Mouse (Mus musculus): ENCODE measurements around the gene Slc29a3.

The Slc29a3 gene

DNA sequence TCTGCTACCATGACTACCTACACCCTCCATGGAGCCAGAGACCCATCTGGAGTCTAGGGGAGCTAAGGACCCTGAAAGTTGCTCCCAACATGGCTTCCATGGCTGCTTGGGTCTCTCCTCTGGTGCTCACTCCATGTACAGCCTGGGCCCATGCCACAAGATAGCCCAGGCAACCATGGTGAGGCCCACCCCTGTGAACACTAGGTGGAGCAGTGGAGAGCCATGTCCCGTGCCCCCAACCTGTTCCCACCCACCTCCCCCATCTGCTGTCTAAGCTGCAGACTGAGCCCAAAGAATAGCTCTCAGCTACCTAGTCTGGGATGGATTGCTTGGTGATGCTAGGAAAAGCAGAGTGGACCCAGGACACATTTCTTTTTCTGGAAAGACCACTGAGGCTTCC, 29.2 kb downstream of the Slc29a3 start:
- DNase-seq = peak in 1 of 2 experiments; percentile 44

DNA sequence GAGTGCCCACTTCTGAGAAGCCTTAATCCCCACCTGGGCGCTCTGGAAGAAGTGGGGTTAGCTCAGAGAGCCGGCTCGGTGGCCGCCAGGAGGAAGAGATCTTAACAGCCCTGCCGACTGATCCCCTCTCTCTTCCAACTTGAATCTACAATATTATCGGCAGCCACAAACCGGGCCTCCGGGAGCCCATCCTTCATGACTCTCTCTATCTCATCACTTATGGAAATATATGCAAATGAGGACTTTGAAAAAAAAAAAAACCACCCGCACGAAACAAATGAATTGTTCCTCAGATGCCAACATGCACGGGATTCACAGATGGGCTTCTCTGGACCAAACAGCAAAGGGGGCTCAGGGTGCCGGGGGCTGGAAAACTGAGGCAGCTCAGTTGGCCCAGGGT, 31.0 kb downstream of the Slc29a3 start:
- DNase-seq = no peak

DNA sequence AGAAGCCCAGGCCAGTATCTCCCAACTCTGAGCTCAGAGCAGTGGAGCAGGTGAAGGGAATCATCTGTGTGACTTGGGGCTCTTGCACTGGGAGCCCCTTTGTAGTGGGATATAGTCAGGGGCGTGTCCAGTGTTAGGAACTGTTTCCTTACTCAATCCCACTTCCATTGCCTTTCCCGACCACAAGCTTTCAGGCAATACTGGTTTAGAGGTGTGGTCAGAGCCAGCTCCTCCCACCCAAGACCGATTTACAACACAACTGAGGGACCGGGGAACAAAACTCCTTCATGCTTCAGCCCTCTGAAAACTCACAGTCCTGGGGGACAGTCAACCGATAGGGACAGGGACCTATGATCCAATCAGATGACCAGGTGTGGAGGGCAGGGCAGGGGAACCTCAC, 32.1 kb downstream of the Slc29a3 start:
- no peak for DNase-seq

DNA sequence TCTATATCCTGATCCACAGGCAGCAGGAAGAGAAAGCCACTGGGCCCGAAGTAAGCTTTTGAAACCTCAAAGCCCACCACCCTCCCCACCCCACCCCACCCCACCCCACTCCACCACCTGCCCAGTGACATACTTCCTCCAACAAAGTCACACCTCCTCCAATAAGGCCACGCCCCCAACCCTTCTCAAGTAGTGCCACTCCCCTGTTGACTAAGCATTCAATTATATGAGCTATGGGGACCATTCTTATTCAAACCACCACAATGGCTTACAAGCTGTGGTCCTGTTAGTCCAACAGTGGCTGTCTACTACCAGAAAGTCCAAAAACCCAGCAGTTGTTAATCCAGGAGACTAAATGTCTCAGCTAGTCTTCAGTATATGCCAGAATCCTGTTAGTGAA, 34.1 kb downstream of the Slc29a3 start:
- DNase-seq = no peak

DNA sequence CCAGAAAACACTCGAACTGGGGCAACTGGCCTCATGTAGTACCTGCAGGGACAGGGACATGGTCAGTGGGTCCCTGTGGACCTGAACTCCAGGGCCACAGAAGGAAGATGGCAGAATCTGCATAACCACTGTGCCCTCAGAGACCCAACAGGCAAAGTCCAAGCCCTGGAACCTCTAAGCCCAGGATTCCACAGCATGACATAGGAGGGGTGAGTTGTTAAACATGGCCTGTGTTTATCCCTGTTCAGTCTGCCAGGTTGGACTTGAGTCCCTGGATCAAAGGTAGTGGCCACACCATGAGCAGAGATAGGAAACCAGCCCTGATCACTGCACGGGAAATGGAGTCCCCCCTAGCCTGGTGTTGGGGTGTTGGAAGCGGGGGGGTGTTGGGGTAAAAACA, 36.1 kb downstream of the Slc29a3 start:
- DNase-seq = peak; percentile 35 to 67

DNA sequence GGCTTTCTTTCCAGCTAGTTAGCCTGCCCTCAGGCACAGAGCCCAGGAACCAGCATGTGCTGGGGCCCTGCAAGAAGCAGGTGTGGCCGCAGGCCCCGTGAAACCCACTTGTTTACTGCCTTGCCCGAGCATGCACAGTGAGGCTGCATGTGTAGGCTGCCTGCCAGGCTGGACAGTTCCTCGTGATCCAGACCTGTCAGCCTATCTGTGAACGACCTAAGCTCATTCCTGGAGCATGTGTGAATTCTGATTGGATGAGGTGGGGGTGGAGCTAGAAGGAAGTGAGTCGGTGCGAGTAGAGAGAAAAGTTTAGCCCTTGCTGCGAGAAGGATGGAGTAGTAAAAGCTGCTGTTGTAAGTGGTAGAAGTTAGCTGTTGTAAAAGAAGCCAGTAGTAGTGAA, 40.3 kb downstream of the Slc29a3 start:
- DNase-seq = peak; percentile 19 to 41

DNA sequence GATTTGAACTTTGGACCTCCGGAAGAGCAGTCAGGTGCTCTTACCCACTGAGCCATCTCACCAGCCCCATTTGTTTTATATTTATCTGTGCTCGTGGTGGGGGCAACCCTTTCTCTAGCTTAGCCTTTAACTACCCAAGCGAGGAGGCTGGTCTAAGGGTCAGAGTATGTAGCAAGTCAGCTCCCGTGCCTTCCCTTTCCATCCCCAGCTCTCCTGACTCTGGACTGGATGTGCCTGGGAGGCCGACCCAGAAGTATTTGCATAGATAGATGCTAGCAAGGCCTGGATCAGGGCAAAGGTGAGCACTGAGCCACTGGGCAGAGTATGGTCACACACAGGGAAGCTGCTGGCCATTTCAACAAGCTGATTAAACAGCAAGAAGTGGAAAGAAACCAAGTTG, 43.8 kb downstream of the Slc29a3 start:
- DNase-seq = peak; percentile 70 to 89

DNA sequence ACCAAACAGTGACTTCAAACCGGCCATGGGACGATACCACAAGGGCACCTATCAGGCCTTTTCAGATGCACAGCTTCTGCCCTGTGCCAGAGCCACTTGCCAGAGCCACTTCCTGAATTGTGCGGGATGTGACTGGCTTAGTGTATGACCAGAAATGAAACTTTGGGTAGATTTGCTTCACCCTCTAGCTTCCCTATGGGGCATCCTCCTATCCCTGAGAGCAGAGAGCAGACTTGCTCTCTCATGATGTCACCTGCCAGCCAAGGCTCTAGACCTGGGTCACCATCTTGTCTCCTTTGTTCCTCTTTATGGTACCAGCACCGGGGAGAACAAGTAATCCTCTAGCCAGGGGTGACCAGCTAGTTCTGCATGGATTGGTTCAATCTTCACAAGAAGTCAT, 46.3 kb downstream of the Slc29a3 start:
- DNase-seq = no peak

DNA sequence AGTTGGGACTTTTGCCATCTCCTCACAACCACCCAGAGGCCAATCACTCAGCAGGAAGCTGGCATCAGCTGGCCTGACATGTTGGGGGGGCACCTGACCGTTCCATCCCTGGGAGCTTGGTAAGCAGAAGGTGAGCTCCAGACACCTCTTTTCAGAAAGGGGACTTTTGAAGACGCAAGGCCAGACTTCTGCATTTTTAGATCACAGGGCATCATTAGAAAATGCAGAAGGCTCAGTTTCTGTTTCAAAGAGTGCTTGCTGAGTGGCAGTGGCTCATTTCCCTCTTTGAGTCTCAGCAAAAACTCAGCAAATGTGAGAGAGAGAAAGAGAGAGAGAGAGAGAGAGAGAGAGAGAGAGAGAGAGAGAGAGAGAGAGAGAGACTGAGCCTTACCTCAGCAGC, 47.5 kb downstream of the Slc29a3 start:
- DNase-seq = no peak

DNA sequence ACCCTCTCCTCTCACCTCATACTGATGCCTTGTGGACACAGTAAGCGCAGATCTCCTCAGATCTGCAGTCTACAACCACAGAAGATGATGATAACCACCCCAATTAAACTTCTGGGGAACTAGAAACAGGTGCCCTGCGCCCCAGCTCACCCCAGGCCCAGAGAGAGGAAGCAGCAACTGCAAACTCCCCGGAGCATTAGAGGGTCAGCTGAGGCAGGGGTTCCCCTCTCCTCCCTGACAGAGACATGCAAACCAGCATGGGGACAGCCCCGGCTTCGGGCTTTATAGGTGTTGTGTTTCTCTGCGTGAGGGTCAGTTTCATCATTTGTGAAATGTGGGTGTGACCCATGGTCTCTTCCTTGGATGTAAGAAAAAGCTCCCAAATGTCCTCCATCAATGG, 54.8 kb downstream of the Slc29a3 start:
- no peak for DNase-seq

DNA sequence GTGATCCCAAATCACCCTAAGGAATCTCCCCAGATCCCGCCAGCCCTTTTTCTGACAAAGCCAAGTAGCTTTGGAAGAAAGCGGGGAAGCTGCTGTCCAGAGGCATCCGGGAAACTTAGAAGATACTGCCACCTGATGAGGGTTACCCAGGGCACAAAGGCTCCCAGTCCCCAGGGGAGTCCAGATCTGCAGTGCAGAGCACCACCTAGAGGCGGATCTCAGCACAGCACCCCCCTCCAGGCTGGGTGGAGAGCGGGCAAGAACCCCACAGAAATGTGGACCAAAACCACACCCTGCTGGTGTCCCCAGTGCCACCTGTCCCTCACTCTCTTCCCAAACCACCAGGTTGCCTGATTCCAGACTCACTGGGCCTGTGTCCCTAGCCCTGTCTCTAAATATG, 55.6 kb downstream of the Slc29a3 start:
- peak; percentile 57 to 84 for DNase-seq

DNA sequence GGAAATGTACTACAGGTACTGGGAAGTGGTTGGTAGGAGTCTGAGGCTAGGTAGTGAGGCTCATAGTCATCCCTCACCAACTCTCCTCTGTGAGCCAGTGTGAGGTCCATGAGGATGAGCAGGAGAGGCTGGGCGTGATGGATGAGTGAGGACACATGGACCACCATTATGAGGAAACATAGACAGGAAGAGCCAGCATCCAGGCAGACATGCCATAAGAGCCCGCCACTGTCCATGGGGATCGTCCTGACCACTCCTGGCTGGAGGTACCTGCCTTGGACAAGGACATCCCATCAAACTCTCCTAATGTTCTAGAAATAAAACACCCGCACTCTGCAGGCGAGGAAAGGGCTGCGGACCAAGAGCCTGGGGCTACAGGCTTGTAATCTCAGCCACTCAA, 56.2 kb downstream of the Slc29a3 start, which contains the start of gene Cdh23:
Gene Cdh23 (minus strand): TSS at position 101 of the 400 bp plus-strand sequence.
- DNase-seq = no peak

DNA sequence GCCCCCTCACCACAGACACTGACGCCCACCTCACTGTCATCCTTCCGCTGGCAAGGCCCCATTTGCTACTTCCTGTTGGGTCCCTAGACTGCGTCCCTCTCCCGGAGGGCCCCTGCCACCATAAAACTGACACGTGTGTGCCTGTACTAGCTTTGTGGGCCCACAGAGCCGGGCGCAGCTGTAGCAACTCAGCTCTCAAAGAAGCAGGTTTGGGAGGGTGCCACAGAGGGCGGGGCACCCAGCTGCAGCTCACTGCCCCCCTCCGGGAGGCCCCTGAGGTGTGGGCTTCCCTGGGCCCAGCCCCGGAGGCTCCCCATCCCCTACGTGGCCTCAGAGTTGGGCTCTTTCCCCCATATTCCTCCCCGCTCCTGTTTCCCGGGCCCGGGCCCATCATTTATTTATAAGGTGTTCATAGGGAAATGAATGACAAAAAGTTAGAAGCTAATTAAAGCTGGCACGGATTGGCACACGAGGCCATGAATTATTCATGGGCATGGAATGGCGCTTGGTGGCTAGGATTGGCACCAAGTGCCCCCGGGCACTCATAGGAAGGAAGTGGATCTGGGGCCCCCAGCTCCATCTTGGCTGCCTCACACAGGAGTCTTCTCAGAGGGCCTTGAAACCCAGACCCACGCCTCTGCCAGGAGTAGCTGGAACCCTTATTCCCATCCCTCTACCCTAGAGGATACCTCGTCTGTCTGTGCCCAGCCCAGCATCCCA, 60.8 kb downstream of the Slc29a3 start:
- DNase-seq = peak in 1 of 2 experiments; percentile 13

DNA sequence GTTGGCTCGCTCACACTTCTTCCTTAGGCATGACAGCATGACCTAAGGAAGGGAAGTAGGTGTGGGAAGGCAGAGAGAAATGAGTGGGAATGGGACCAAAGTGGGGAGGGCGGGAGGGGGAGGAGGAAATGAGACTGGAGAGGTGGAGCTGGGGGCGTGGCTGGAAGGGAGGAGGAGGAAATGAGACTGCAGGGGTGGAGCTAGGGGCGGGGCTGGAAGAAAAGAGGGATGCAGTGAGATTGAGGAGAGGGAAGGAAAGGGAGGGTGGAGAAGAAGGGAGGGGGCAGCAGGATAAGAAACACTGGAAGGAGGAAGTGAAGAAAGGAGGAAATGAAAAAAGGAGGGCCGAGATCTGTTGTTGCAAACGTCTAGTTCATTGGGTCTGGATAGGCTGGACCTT, 61.6 kb downstream of the Slc29a3 start:
- DNase-seq = peak in 1 of 2 experiments; percentile 56

DNA sequence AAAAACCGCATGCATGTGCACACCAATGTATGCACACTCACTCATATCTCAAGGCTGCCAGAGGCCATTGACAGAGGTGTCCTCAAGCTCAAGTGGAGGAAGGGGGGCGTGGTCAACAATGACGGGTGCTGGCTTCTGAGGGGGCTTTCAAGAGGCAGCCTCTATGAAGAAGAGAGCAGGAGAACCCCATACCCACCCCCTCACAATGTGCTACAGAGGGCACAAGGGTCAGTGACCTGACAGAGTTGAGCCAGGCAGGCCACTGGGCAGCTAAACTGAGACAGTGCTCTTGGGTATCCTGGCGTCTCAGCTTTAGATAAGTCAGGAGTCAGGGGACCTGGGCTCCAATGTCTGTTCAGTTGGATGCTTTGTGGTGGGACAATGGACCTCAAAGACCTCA, 63.2 kb downstream of the Slc29a3 start:
- no peak for DNase-seq

DNA sequence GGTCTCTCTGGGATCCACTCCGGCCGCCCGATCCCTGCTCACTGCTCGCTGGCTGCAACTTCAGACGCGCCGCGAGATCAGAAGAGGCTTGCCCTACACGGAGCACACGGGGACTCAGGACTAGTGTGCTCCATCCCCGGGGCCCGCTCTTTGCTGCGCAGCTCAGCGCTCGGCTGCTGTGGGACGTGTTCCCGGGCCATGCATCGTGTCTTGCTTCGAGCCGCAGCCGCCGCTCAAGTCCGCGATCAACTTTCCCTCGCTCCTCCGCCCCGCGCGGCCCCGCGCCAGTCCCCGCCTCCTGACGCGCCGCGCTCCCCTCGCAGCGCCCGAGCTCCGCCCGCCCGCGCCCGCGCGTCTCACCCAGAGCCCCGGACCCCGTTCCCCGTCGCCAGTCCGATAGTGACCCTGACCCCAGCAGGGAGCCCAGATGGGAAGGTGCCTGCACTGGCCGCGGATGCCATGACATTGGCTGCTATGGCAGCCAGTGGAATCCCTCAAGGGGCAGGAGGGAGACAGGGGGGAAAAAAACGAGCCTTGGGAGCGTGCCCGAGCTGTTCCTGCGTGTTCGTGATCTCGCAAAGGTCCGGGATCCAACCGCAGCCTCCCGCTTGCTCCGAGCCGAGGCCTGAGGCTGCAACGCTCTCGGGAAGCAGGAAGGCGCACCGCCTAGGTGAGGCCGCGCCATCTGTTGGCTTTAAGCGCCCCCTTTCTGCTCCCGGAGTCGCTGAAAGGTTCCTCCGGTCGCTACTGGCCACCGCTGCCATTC, 65.4 kb downstream of the Slc29a3 start:
- DNase-seq = peak; percentile 51 to 79

DNA sequence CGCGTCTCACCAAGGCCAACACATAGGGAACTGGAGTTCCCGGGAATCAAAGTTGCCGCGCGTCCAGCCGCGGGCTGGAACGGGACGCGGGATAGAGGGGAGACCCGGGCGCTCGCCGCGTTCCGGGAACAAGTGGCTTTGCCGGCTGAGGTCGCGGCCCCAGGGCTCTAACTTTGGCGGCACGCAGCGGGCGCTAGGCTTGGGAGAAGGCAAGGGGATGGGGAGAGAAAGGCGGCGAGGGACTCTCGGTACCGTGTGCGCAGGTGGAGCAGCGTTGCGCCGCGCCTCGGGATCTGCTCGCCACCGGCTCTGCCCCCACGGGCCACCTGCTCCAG, 66.0 kb downstream of the Slc29a3 start:
- DNase-seq = peak in 1 of 2 experiments; percentile 17

DNA sequence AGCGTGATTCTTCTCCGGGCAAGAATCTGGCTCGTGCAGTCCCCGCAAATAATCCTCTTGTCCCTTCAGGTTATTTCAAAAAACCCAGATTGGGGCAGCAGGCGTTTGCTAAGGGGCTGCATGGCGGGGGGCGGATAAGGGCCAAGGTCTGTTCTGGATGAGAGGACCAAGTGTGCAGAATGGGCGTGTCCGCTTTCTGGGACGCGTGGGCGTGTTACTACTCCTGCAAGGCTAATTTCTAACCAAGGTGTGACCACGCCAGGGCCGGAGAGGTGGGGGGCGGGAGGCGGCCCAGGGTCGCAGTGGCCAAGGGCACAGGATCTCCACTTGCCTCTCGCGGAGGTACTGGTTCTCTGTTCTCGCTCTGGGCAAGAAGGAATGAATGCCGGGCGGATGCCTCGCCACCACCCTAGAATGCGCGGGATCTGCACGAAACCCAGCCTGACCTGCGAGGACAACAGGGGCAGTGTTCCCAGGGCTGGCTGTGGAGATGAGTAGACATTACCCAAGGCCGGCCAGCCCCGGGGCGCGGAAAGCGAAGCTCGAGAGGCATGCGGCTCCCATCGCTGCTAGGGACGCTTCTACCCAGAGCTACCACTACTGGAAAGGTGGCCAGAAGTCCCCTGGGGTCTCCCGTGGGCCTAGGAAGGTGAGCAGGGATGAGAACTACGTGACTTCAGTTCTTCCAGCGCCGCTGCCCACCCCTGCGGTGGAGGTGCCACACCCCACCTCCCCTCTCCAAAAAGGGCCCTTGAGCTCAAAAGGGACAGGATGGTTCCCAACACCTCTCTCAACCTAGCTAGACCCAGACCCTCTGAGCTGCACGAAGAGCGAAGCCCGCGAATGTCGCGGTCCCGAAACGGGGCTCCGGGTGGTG, 66.6 kb downstream of the Slc29a3 start:
- DNase-seq = no peak

DNA sequence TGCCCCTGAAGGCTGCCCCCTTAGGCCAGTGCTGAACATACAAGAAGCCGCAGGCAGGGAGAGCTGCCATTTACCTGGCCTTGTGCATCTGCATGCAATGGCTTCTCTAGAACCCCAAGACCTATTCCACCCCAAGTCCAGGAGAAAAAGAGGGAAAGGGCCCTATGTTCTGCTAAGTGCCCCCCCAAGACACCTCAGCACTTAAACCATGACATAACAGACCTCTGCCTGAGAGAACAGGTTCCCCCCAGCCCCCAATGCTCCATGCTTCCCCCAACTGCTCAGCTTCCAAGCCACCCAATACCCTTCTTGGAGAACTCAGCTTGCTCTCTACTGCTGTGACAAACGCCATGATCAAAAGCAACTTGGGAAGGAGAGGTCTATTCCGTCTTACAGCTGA, 73.7 kb downstream of the Slc29a3 start:
- DNase-seq = no peak

DNA sequence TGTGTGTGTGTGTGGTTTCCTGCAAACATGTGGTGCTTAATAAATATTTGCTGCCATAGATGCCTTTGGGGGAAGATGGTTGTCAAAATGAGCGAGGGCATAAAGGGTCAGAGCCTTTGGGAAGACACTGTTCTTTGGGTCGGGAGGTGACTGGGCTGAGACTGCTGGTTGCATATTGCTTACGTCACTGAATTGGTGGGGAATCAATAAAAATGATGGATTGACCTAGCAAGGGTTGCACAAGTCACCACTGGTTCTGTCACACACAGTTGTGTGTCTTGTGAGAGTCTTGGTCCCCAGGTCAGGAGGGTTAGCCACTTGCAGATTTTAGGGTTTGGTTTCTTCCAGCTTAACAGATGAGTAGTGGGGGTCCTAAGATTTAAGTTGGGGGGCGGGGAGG, 75.3 kb downstream of the Slc29a3 start:
- no peak for DNase-seq

DNA sequence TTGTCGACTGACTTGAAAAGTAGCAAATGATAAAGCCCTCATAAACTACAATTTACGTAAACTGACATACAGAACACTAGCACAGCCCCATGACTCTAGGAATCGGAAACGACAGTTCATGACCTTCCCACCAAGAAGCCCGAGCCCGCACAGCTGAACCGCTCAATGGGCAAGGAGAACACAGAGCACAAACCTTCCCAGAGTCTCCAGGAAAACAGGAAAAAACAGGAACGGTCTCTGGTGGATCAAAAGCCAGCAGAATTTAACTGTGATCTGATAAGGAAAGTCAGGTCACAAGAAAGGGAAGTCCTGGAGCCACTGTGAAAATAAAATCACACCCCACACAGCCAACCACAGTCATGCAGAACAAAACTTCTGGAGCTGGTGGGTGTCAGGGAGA, 82.4 kb downstream of the Slc29a3 start:
- DNase-seq = peak; percentile 8 to 22

DNA sequence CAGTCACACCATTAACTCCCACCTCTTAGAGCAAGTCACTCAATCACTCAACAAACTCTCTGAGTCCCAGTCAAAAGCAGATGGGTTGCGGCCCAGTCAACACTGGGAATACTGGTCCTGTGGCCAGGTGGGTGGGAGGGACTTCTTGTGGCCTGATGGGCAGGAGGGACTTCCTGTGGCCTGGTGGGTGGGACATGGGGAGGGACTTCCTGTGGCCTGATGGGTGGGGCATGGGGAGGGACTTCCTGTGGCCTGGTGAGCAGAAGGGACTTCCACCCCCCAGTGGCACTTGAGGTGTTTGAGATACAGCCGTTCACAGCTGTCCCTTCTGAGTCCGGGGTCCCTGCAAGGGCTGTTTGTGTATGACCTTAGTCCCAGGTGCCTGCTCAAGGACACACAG, 84.0 kb downstream of the Slc29a3 start:
- no peak for DNase-seq
